Mouse (Mus musculus) testis, postnatal 10 days (tissue): Measurements from ENCODE around the gene Psg19.
"Not testable (repeated sequence)": the region's sequence is repeated elsewhere in the genome, so short reads cannot be mapped to it uniquely, and the experiment has no call there.

ENCODE experiments used
- DNase-seq: peaks from one replicate; pipeline ENCODE4 v3.0.0; 2021; ENCODE audit warnings: low spot score

The Psg19 gene

GRCm38 (mm10) chr7:18798420-18798819 lies at the start of gene Psg19:
Psg19 (minus strand) TSS chr7:18798520.
- DNase-seq = no peak

- no peak for DNase-seq
Measured at GRCm38 (mm10) chr7:18844811-18845210, 46.5 kb upstream of the Psg19 start.

GRCm38 (mm10) chr7:18841174-18841567 lies 42.9 kb upstream of the Psg19 start:
- DNase-seq = no peak

- peak; percentile 60 for DNase-seq
Measured at GRCm38 (mm10) chr7:18840386-18841173, 42.3 kb upstream of the Psg19 start.

- no peak for DNase-seq
Measured at GRCm38 (mm10) chr7:18839865-18840264, 41.5 kb upstream of the Psg19 start, which contains the start of gene Mill2. Mill2 (plus strand) TSS chr7:18839966.

GRCm38 (mm10) chr7:18832298-18832697 lies 34.0 kb upstream of the Psg19 start:
- no peak for DNase-seq

GRCm38 (mm10) chr7:18829545-18829944 lies 31.2 kb upstream of the Psg19 start:
- DNase-seq = no peak

- no peak for DNase-seq
Measured at GRCm38 (mm10) chr7:18828592-18828991, 30.3 kb upstream of the Psg19 start.

- no peak for DNase-seq
Measured at GRCm38 (mm10) chr7:18827792-18828546, 29.6 kb upstream of the Psg19 start.

GRCm38 (mm10) chr7:18821507-18821906 lies 23.2 kb upstream of the Psg19 start, which contains the start of gene Psg17:
Psg17 (minus strand) TSS chr7:18821607.
- DNase-seq = no peak

GRCm38 (mm10) chr7:18818301-18818700 lies 20.0 kb upstream of the Psg19 start:
- DNase-seq = peak; percentile 16

- DNase-seq = no peak
Measured at GRCm38 (mm10) chr7:18803526-18803925, 5.2 kb upstream of the Psg19 start.

GRCm38 (mm10) chr7:18799129-18799528 lies 809 bp upstream of the Psg19 start:
- DNase-seq = no peak

GRCm38 (mm10) chr7:18790671-18791070 lies 7.6 kb downstream of the Psg19 start:
- DNase-seq = not testable (repeated sequence)

- DNase-seq = not testable (repeated sequence)
Measured at GRCm38 (mm10) chr7:18781301-18781700, 17.0 kb downstream of the Psg19 start.

- no peak for DNase-seq
Measured at GRCm38 (mm10) chr7:18779337-18779781, 19.0 kb downstream of the Psg19 start.

- not testable (repeated sequence) for DNase-seq
Measured at GRCm38 (mm10) chr7:18762885-18763284, 35.4 kb downstream of the Psg19 start.

GRCm38 (mm10) chr7:18760152-18760551 lies 38.2 kb downstream of the Psg19 start:
- DNase-seq = not testable (repeated sequence)

GRCm38 (mm10) chr7:18749896-18750477 lies 48.3 kb downstream of the Psg19 start:
- peak; percentile 72 for DNase-seq

- DNase-seq = no peak
Measured at GRCm38 (mm10) chr7:18748994-18749895, 49.1 kb downstream of the Psg19 start.

- not testable (repeated sequence) for DNase-seq
Measured at GRCm38 (mm10) chr7:18747420-18747819, 50.9 kb downstream of the Psg19 start.
